Mouse (Mus musculus) neural tube, embryonic 10.5 days (tissue): ENCODE measurements around the gene Lcp2.
"Not testable (repeated sequence)": the region's sequence is repeated elsewhere in the genome, so short reads cannot be mapped to it uniquely, and the experiment has no call there.

Experiments
- DNase-seq: peaks from one replicate; pipeline ENCODE4 v3.0.0-alpha.2; 2017; ENCODE audit warnings: low spot score; ENCODE audit errors: extremely low spot score

Gene Lcp2

DNA sequence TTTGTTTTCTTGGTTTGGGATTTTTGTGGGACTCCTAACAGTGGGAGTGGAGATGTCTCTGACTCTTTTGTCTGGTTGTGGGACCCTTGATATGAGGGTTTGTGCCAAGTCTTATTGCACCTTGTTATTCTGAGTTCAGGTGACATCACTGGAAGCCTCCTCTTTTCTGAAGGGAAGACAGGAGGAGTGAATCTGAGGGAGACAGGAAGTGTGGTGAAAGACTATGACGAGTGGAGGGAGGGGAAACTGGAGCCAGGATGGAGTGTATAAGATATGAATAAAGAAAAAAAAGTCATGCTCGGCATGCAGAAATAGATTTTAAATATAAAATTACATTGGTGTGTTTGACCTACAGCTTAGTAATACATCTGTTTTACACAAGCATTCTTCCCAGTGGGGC lies 37.9 kb downstream of the Lcp2 start:
- DNase-seq = no peak

DNA sequence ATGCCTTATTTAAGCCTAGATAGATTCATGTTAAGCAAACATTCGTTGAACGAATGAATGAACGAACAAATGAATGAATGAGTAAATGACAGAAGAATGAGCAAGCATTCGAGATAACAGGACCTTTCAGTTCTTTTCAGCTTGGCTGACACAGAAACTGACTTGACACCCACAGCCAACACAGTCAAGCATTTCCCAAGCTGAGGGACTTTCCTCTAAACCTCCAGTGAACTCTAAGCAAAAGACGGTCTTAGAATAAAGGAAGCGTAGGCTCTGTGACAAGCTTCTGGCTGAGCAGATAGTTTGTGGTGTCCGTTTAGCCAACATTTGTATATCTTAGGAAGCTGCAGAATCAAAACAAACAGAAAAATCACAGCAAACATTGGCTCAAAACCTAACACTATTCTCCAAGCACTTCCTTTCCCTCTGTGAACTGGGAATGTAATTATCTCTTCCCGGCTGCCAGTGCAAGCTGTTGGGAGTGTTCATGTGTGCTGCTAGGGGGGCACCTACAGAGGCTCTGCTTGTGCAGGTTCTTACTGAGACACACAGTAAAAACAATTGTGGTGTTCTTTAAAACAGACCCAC lies 39.5 kb downstream of the Lcp2 start:
- no peak for DNase-seq

DNA sequence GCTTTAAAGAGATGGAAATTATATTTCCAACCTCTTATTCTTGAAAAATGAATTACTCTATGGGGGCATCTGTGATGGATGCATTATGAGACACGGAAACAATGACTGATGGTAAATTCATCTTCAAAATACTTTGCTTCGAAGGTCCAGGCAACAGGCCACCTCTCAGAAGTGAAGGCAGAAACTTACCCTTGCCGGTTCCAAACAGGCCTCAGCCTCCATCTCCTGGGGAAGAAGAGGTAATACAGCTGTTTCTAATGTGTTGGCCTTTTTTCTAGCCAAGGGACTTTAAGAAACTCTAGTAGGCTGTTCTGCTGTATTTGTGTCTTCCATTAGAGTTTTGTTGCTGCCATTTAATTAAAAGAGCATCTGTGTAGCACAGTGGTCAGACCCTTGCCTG lies 40.3 kb downstream of the Lcp2 start:
- no peak for DNase-seq

DNA sequence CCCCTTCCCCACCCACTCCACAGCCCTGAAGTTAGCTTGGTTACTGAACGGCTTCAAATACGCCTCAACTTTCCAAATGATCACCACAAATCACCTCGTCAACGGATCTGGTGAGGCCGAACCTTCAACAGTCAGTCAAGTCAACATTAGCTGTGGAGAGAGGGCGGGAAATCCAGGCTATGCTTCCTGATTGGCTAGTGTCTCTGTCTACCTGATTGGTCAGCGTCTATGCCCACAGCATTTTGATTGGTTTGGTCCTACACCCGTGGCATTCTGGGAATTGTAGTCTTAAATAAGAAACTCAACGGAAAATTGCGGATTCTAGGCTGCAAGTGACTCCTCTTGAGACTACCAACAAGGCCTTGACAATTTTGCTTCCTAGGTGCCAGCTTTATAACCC lies 51.7 kb downstream of the Lcp2 start, which contains the start of gene 4930469K13Rik:
Gene 4930469K13Rik, minus strand, starts transcription at position 133 of the 400 bp plus-strand sequence.
- DNase-seq = no peak

DNA sequence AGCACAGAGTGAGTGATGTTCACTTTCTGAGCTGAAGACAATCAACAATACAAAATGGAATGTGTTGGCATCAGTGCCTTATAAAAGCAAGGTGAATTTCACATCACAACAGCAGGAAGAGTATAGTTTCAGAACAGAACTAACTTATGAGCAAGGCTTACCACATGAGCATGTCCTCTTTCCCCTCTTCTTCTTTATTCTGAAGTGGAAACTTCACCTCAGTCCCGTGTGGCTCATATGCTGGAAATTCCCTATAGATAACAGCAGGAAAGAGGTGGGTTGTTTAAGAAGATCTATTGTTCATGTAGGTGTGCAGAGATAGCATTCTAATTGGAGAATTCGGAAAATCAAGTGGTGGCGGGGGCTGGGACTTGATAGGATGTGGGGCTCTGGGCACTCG lies 55.1 kb downstream of the Lcp2 start:
- no peak for DNase-seq

DNA sequence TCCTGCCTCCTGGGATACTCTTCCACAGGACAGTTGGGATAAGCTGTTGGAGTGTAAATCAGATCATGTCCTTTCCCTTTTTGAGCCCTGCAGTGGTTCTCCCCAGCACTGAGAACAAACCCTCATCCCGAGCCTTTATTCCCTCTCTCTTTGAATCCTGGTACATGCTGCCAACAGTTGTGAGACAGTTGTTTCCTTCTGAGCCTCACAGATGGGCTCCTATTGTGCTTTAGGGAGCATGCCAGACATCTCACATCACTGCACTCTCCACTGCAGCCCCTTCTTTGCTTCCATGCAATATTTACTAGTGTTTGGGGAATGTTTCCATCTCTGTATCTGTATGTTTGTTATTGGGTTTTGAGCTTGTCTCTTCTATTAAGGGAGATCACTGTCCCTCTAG lies 58.2 kb downstream of the Lcp2 start:
- DNase-seq = no peak

DNA sequence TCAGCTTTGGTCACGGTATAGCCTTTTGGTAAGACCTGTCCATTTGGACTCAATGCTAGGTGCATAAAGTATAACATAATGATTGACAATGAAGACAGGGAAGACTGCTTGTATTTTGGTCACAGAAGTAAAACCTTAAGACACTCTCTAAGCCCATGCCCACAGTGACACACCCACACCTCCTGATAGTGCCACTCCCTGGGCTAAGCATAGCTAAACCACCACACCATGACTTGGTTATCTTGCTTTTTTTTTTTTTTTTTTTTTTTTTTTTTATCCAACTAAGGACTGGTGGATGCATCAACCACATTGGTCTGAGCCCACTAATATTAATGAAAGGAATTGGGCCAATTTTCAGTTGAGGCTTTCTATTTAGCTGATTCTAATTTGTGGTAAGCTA lies 62.5 kb downstream of the Lcp2 start:
- DNase-seq = no peak

DNA sequence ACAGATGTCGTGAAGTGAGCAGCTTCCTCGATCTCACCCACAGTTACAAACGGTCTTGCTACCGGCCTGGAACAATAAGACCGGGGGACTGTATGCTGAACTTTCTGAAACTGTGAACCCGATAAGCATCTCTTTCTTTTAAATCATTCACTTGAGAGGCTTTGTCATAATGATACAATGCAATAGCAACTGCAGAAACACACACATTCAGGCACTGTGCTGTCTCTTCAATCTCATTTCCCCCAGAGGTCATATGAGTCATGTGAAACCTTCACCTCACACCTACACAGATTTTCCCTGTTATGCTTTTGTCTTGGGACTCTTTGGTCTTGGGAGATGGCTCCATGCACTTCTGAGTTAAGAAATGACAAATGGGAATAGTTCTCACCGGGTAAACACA lies 65.2 kb downstream of the Lcp2 start:
- DNase-seq = no peak

DNA sequence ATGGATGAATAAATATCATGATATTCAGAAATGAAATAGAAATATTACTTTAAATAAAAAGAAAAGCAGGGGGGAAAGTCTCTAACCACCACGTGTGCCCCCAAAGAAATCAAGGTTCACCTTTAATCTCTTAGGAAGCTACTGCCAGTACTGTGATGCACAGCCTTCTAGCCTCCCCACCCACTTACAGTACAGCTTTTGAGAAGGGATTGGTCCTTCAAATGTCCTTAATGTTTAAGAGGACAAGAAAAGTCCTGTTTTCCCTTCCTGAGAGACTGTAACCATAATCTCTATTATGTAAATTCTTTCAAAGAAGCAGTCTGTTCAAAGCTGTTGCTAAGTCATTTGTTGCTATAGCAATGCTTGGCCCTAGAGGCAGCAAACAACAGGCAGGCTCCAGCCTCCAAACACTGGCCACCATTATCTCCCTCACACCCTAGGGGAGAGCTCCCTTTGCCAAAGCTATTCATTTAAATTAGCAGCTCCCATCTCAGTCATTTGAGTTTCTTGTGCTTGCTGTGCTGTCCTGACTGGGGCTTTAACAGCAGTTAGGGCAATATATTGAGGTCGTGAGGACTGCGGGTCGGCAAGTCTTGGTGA lies 66.2 kb downstream of the Lcp2 start:
- peak; percentile 25 for DNase-seq

DNA sequence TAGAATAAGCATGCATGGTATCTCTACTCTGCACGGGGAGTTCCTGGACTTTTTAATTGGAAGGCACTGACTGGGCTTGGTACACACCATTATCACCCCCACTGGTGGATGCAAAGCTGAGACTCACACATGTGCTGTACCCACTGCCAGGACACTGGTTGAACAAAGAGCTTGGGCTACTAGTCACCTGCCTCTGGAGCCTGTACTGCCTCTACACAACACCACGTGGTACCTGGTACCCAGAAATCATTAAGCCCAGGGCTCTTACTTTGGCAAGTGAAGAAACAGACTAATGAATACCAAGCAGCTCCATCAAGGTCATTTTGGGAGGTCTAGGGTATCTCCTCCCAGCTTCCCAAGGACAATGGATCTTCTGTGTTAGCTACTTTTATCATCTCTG lies 67.0 kb downstream of the Lcp2 start:
- no peak for DNase-seq

DNA sequence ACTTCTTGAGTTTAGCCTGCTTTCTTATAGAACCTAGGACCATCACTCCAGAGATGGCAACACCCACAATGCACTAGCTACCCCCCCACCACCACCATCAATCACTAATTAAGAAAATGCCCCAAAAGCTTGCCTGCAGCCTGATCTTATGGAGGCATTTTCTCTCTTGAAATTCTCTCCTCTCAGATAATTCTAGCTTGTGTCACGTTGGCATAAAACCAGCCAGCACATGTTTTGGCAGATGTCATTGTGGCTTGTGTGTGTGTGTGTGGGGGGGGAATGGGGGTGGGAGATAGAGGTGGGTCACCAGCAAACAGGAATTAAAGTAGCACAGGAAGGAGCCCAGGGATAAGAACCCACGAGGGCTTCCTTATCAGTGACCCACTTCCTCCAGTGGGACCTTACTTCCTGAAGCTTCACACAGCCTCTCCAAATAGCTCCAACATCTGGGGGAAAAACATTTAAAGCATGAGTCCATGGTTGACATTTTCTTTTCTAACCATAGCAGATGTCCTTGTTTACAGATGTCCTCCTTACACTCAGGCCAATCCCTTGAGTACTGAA lies 69.9 kb downstream of the Lcp2 start:
- no peak for DNase-seq

DNA sequence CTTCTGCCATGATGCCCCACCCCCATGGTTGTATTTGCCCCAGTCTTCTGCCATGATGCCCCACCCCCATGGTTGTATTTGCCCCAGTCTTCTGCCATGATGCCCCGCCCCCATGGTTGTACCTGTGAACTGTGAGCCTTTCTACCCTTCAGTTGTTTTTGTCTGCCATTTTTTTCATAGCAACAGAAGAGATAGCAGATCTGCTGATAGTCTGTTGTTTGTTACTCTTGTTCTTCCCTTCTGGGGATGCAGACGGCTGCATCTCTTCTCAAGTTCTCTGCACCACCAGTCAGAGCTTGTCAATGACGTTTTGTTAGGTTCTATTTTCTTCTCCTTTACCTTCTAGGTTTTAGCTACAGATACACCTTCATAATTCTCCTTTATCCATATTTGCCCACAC lies 70.9 kb downstream of the Lcp2 start:
- no peak for DNase-seq

DNA sequence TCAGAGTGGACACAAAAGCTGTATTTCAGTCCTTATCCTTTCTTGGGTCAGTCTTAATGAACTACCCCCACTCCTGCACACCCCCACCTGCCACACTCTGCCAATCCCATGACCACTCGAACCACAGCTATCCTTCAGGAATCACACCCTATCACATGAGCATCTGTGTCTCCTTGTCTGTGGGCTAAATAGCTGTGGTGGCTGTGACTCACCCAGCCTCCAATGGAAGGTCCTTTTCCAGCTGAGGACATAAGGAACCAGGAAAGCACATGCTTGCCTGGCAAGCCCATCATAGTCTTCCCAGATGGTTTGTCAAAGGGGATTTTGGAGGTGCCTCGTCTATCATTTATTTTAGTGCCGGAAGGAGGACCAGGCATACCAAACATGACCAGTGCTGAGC lies 71.6 kb downstream of the Lcp2 start:
- DNase-seq = no peak

DNA sequence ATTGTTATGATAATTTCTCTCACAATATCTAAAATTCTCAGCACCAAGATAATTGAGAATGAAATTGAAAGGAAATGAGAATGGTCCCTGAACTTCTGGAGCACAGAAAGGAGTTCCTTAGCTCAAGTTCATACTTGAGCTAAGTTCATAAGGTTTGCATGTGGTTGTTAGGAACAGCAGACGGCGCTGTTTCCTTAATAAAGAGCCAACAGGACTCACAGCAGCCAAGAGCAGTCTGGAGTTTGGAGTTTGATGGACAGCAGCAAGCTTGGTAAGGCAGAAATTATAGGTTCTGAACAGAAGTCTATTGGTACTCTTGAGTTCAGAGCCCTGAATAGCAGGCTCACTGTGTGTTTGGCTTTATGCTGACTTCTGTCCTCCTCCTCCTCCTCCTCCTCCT lies 76.4 kb downstream of the Lcp2 start:
- no peak for DNase-seq

DNA sequence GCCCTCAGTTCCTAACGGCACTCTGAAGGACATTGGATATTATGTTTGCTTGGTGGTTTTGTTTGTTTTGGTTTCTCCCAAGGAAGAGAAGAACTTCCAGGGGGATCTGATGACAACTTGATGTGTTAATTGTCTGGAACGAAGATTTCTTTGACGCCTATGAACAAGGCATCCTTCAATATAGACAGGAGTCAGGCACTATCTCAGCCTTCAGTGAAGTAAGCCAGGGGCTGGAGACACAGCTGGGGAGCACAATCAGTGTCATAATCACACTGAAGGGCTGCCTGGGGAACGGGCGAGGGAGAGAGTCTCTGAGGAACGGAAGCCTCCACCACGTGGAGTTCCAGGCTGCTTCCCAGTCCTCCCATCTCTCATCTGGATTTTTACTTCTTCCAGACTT lies 78.1 kb downstream of the Lcp2 start:
- DNase-seq = no peak

DNA sequence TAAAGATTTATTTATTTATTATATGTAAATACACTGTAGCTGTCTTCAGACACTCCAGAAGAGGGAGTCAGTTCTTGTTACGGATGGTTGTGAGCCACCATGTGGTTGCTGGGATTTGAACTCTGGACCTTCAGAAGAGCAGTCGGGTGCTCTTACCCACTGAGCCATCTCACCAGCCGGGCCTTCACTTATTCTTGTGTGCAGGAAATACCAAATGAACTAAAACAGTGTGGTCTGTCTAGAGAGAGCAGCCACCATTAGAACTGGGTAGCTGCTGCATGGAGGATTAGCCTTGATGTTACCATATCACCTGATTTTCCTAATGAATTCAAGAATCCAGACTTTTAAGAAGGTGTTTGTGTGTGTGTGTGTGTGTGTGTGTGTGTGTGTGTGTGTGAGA lies 79.0 kb downstream of the Lcp2 start:
- not testable (repeated sequence) for DNase-seq

DNA sequence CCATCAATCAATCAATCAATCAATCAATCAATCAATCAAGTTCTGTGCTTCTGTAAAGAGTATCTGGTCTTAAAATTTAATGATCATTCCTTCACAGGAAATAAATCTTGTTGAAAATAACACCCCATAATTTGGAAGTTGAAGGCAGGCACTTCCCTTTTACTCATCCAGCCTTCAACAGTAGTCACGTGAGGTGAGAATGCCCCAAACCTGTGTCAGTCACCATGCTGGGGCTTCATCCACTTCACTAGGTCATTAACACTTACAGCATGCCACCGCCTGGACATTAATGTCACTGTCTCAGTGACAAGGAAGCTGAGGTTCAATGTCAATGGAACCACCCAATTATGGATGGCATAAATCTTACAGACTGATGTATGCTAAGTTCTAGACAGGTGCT lies 81.7 kb downstream of the Lcp2 start:
- no peak for DNase-seq

DNA sequence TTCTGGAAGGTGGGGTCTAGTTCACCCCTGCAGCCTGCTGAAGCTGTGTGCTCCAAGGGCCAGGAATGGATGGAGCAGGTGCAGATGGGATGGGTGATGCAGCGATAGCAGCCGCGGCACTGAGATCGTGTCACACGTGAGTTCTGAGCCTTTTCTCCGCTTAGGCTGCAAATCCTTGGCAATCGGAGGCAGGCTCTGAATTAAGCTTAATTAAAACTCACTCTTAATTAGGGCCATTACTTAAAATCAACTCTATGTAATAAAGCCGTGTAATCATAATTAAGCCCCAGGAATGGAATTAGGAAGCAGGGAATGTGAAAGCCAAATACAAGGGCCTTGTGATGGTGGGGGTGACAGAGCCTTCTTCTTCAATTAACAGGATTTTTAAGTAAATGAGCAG lies 92.6 kb downstream of the Lcp2 start:
- no peak for DNase-seq
